Mouse (Mus musculus) embryo, embryonic 11.5 days (tissue): ENCODE measurements around the gene Prr14.
A peak's percentile ranks its signal among the peaks of the same experiment; 100 is the strongest.
"Not testable (repeated sequence)": the region's sequence is repeated elsewhere in the genome, so short reads cannot be mapped to it uniquely, and the experiment has no call there.

ENCODE experiments used
- DNase-seq: peaks from one replicate; pipeline ENCODE4 v3.0.0-alpha.2; 2012; ENCODE audit warnings: low read depth, low spot score

Gene Prr14

DNA sequence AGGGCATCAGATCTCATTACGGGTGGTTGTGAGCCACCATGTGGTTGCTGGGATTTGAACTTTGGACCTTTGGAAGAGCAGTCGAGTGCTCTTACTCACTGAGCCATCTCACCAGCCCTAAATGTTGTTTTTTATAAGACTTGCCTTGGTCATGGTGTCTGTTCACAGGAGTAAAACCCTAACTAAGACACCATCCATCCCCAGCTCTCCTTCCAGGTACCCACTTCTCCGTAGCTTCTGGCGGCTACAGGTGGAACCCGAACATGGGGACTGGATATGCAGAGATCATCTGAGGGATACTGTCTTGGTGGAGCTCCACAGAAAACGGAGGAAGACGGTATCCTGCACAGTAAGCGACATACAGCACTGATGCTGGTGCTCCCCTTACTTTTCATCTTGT, at the start of gene Prr14:
Prr14 (plus strand) TSS at position 301 of the 400 bp plus-strand sequence.
- not testable (repeated sequence) for DNase-seq

DNA sequence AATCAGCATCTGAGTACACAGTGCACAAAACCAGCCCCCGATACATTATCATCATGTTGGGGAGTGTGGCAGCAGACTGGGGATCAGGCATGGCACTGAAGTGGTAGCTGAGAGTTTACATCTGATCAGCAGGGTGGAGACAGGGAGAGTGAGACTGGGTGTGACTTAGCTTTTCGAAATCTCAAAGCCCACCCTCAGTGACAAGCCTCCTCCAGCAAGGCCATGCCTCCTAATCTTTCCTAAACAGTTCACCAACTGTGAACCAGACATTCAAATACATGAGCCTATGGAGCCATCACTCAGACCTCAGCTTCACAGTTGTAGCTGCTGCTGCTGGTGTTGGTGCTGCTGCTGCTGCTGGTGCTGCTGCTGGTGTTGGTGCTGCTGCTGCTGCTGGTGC, 48.0 kb upstream of the Prr14 start:
- DNase-seq = no peak

DNA sequence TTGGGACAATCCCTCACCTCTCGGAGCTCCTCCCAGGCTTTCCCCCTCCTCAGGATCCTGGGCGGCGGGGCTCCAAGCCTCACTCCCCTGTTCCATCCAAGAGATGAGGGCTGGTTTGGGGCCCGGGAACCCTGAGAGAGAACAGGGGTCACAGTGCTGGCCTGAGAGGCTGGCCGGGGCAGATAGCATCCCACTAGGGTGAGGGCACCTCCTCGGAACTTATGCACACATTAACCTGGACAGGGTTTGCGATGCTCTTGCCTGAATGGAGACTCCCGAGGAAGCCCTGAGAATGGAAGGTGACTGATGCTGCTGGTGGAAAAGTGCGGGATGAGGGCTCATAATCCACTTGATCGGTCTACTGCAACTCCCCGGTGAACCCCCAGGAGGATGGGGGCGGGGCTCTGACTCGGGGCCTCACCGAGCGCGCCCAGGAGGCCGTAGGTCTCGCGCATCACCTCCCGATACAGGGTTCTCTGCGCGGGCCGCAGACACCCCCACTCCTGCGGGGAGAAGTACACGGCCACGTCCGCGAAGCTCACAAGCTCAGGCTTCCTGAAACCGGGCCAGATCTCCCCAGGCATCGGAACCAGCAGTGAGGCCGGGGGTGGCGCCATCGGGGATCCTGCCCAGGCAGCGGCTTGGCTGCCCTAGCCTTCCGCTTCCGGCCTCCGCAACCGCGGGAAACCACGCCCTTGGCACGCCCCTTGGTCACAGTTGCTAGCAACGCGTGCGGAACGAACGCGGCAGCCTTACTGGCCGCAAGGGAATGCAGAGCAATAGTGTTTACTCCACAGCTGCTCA, 37.8 kb upstream of the Prr14 start, which contains the start of gene Zfp688:
Zfp688 (minus strand) TSS at position 681 of the 804 bp plus-strand sequence.
- DNase-seq = peak; percentile 85

DNA sequence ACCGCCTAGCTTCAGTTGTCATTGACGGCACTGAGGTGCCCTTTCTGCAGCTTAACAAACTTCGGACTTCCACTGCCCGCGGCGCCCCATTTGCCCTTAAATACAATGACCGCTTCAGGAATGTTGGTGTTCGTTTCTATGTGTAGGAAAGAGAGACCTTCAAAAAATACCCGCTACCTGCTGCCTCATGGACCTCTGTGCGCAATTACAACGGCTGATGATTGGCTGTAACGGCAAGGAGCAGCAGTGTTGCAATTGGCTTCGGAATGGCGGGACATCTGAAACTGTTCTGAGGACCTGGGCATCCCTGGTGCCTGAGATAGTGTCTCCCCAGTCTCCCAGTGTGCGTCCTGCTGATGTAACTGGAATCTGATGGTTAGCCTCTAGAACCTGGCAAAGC, 37.2 kb upstream of the Prr14 start:
- DNase-seq = no peak

DNA sequence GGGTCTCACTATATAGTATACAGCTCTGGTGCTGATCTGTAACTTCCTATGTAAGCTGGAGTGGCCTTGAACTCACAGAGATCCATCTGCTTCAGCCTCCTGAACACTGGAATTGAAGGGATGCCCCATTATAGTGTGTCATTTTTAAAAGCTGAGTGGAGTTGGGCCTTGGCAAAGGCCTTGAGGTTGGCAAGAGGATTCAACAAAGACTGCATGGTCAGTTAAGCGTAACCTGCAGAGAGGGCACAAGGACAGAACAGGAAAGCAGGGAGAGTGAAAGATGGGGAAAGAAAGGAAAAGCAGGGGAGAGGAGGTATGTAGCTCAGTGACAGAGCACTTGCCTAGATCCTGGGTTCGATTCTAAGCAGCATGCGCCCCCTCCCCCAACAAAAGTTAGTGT, 34.1 kb upstream of the Prr14 start:
- DNase-seq = no peak

DNA sequence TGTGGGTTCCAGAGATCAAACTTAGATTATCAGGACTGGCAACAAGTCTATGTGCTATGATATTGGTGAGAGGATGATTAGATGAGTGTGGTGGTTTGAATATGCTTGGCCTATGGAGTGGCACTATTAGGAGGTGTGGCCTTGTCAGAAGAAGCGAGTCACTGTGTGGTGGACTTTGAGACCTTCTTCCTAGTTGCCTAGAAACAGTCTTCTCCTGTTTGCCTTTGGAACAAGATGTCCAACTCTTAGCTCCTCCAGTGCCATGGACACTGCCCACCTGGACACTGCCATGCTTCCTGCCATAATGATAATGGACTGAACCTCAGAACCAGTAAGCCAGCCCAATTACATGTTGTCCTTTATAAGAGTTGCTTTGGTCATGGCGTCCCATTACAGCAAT, 33.5 kb upstream of the Prr14 start:
- no peak for DNase-seq

DNA sequence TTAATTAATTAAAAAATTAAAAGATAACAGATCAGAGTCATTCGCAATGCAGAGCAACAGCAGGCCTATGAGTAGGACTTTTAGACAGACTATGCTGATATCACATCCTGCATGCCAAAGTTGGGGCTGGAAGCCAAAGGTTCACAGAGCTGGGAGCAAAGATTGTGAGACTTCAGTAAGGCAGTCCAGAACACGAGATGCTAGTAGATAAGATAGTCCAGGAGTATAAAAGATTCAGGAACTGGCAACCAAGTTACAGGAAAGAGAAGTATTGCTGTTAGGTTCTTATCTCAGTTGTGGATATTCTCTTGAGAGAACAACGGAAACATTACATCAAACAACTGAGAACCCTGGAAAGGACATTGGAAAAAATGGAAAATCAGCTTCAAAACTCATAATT, 33.1 kb upstream of the Prr14 start:
- no peak for DNase-seq

DNA sequence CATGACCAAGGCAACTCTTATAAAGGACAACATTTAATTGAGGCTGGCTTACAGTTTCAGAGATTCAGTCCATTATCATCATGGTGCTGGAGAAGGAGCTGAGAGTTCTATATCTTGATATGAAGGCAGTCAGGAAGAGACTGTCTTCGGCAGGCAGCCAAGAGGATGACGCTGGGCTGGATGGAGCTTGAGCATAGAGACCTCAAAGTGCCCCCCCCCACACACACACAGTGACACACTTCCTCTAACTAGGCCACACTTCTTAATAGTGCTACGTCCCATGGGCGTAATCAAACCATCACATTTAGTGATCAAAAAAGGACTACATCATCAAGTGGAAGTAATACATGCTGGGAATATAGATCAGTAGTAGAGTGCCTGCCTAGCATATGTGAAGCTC, 24.2 kb upstream of the Prr14 start:
- no peak for DNase-seq

DNA sequence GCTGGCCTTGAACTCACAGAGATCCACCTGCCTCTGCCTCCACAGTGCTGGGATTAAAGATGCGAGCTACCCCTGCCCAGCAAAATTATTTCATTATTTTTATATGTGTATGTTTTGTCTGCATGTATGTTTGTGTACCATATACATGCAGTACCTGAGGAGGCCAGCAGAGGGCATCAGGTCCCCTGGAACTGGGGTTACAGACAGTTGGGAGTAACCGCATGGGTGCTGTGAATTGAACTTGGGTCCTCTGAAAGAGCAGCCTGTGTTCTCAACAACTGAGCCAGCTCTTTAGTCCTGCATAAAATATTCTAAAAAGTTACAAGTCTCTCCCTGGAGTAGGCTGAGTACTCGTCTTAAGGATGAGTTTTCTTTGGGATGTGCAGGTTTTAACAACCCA, 21.7 kb upstream of the Prr14 start:
- DNase-seq = no peak

DNA sequence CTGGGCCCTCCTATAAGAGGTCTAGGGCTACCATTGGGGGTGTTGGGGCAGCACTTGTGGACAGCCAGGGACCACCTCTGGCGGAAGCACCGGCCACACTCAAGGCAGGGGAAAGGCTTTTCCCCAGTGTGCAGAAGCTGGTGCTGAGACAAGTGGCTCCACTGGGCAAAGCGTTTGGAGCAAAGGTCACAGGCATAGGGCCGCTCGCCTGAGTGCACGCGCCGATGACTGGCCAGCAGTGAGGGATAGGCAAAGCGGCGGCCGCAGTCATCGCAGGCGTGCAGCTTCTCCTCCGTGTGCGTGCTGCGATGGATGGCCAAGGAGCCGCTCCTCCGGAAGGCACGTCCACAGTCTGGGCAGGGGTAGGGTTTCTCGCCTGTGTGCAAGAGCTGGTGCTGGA, 15.4 kb upstream of the Prr14 start:
- DNase-seq = no peak

DNA sequence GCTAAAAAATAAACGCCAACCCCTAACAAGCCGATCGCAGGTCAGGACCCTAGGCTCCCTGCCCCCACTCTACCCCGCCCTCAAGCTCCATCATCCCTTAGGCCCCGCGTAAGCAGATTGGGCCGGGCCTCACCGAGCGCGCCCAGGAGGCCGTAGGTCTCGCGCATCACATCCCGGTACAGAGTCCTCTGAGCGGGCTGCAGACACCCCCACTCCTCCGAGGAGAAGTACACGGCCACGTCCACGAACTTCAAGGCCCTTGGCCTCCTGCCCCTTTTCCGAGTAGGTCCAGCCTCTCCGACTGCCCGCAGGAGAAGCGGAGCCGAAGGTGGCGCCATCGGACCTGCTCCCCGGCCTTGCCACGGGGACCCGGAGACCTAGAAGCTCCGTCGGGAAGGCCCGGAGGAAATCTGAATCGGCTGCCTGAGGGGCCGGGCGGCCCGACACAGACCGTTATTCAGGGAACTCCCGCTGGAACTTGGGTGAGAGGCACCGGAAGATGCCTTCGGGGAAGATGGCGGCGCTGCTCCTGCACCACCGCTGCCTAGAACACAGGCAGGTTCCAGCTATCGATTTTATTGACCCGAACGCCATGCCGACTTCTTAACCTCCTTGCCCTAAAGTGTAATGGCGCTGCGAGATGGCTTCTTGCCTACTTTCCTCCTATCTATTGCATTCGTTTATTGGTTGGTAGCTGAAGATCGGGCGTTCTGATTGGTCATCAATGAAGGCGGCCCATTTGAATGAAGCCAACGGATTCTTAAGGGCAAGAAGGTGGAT, 10.7 kb upstream of the Prr14 start, which contains the start of gene Zfp689:
Zfp689 (minus strand) TSS at position 638 of the 780 bp plus-strand sequence.
- peak; percentile 94 for DNase-seq

DNA sequence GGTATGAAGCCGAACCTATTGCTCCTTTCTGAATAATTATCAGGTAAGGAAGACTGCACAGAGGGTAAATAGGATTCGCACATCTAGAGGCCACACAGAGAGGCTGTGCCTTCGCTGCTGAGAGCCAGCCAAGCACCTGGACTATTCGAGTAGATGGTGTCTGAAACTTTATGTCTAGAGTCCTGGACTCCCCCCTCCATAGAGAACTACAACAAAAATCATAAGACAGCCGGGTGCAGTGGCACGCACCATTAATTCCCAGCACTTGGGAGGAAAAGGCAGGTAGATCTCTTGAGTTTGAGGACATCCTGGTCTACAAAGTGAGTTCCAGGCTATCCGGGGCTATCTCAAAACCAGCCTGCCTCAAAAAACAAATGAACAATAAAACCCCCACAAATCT, 9.4 kb upstream of the Prr14 start:
- DNase-seq = no peak

DNA sequence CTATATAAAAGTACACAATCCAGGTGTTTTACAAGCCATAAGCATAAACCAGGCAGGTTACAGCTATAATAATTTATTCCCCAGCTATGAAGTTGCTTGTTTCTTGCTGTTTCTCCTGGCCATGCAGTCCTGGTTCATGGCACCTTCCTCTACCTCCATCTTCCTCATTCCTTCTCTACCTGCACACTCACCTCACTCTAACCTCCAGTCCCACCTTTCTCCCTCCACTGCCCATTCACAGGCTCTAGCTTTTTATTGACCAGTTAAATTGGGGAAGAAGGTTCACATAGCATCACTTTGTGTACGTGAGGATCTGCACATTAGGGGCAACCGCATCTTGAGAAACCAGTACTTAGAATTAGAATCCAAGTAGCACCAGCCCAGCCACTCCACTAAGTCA, 6.4 kb upstream of the Prr14 start:
- no peak for DNase-seq

DNA sequence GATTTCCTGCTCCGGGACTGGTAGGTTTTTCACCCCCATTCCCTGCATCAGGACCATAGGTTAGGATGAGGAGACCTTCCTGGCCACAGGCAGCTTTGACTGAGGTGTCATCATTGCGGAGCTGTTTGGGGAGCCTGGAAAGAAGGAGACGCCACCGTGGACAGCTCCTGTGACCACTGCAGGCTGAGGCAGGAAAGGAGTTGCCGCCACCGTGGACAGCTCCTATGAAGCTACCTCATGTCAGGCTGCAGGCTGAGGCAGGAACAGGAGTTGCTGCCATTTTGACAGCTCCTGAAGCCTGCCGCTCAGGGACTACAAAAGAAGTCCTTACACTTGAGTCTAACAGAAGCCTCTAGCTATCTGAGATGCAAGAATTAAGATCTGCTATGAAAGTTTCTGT, 4.5 kb upstream of the Prr14 start:
- DNase-seq = no peak

DNA sequence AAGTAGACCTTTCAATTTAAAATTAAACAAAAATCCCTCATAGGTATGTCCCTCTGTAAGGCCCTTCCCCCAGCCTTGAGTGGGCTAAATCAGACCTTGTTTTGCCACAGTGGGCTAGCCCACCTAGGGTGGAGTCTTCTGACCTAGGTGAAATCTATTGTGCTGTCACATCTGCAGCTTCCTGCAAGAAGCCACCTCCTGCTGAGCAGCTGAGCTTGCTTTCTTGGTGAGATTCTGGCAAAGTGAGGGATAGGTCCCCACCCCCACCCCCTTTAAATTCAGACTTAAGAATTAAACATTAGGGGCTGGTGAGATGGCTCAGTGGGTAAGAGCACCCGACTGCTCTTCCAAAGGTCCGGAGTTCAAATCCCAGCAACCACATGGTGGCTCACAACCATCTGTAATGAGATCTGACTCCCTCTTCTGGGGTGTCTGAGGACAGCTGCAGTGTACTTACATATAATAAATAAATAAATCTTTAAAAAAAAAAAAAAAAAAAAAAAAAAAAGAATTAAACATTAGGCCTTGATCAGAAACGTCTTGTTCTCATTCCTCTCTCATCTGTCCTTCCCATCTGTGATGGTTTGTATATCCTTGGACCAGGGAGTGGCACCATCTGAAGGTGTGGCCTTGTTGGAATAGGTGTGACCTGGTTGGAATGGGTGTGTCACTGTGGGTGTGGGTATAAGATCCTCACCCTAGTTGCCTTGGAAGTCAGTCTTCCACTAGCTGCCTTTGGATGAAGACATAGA, 864 bp upstream of the Prr14 start:
- not testable (repeated sequence) for DNase-seq

DNA sequence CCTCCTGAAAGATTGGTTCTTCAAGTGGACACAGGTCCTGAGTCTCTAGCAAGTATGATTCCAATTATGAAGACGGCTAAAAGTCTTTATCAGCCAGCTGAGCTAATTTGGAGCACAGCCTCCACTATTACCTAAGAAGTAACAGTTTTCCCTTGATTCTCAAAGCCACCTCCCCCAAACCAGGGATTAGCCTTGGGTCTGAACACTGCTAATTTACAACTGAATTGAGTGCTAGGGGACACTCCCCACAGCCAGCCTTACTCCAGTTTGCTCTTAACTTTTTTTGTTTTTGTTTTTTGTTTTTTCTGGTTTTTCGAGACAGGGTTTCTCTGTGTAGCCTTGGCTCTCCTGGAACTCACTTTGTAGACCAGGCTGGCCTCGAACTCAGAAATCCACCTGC, 5.8 kb downstream of the Prr14 start:
- DNase-seq = no peak

DNA sequence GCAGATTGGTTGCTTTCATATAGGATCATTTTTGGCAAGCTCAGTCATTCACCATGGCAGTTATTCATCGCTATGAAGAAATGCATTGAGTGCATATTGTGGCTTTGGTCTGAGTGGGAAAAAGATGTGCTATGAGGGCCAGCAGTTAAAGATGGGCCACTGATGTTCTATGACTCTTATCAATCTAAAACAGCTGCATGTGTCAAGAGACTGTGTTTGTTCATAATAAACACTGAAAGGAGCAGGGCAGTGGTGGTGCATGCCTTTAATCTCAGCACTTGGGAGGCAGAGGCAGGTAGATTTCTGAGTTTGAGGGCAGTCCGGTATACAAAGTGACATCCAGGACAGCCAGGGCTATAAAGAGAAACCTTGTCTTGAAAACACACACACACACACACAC, 6.3 kb downstream of the Prr14 start:
- DNase-seq = not testable (repeated sequence)

DNA sequence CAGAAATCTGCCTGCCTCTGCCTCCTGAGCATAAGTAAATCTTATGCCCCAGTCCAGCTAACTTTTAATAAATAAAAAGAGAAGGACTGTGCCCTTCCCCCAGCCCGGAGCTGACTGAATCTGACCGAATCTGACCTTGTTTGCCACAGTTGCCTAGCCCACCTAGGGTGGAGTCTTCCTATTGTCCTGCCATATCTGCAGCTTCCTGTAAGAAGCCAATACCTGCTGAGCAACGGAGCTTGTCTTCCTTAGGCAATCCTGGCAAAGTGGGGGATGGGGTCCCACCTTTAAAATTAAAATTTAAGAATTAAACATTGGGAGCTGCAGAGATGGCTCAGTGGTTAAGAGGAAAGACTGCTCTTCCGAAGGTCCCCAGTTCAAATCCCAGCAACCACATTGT, 7.2 kb downstream of the Prr14 start:
- DNase-seq = no peak

DNA sequence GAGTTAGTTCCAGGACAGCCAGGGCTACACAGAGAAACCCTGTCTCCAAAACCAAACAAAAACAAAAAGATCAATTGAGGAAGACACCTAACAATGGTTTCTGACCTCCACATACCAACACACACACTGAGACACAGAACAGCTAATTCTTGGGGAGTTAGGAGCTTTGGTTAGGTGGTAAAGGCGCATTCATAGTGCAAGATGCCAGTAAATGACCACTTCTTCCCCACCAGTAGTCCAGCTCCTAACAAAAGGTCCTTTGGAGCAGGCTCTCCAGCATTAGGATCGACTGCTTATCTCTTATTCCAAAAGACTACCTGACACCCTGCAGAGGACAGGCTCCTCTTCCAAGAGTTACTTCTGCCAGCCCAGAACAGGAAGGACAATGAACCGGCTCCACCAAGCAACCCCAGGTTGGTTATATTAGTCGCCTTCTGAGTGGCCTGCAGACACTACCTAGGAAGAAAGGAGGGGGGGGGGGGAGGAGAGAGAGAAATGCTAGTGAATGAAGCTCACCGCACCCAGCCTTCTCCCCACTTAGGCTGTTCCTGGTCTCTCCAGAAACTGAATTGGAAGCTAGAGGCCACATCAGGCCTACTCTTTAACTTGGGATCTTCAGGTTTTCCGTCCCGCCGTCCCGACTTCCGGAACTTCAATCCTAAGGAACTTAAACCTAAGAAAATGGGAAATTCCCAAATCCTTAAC, 10.8 kb downstream of the Prr14 start:
- no peak for DNase-seq

DNA sequence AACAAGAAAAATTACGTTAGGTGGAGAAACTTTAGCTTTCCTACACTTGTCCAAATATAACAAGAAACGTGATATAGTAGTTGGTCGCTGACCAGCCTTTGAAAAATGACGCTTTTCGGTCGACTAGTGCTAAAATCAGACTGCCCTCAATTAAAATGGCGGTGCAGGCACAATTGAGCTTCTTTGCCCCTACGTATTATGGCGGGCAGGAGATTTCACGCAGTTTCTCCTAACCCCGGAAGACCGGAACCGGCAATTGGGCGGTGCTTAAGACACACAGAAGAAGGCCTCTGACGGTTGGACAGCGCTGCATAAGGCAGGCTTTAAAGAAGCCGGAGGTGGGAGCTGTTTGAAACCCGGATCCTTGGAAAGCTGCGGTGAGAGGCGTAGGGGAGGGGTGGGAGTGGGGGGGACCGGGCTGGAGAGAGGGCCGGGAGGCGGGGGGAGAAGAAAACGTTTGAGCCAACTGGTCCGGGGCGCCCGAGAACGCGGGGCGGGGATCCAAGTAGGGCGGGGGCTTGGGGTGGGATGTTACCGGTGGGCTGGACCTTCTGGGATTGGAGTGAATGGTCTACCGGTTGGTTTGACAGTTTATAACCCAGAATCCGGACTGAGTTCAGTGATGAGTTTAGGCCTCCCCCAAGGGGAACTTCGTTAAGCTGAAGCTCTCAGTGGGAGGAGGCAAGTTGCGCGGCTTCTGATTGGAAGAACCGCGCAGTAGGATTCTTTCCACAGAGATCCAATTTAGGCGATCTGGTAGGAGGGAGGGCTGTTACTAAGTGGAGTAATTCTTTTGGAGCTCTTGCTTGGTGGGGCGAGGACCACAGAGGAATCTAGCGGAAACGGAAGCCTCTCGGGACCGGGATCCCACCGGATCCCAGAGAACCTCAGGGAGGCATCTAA, 11.6 kb downstream of the Prr14 start:
- DNase-seq = peak; percentile 92

DNA sequence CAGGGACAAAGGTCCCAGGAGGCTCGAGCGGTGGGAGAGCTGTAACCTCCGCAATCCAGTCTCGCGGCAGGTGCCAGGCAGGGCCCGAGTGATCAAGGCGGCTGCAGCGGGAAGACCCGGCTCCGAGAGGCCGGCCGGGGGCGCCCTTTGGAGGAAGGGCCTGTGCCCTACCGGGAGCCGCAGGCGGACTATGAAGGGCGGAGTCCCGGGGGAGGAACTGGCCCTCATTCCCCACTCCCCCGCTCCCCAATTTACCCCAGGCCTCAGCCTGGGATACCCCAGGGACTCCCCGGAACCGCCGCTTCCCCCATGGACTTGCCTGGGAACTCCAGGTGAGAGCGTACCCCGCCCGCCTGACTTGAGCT, 12.2 kb downstream of the Prr14 start:
- DNase-seq = no peak
